Mouse (Mus musculus): ENCODE data around the gene Rab3b.

- TF ChIP-seq POLR2A (IDR thresholded peaks at IDR 0.05; ENCODE audit: borderline replicate concordance, extremely low read depth, insufficient read depth, insufficient read length, poor library complexity, severe bottlenecking) (no peak), CTCF (IDR thresholded peaks at IDR 0.05; ENCODE audit: borderline replicate concordance, extremely low read depth, insufficient read depth, insufficient read length) (no peak)
These were observed 54.3 kb downstream of the Rab3b start for GRCm38 (mm10) chr4:108933163-108933562.
